Mouse (Mus musculus) heart, postnatal 14 days (tissue): ENCODE measurements around the gene Eef1b2. TPM values are rescaled to one million over a fixed set of nuclear protein-coding genes. Genes with fewer than 3 reads are reported as not detected.
"Not testable (repeated sequence)": the region's sequence is repeated elsewhere in the genome, so short reads cannot be mapped to it uniquely, and the experiment has no call there.

Source experiments
- DNase-seq, 2 experiments: peaks; one replicate each; pipeline ENCODE4 v3.0.0; 2021 to 2022
- intact Hi-C: fragments of 180-260 bp; cut with DNase I; formaldehyde crosslinking; loops from one replicate; pipeline ENCODE4 v1.15.1; 2025
- long read RNA-seq, 2 experiments: library from polyadenylated mRNA; stranded (forward); transcript quantifications; one replicate each; pipeline ENCODE4 v2.0.0; 2021
- total RNA-seq, 2 experiments: library from RNA; stranded (reverse); gene quantifications; 2 replicates each; pipeline ENCODE4 v1.2.3; 2021

Eef1b2 gene
- 100 to 1,000 TPM; 353 to 397 TPM for total RNA-seq
- long read RNA-seq, experiment 1, transcript Eef1b2-204 (6 exons, 1,939 nt) = major isoform, 81 of 85 reads
- long read RNA-seq, experiment 1, partial matches to known transcripts = 1 of 85 reads
- long read RNA-seq, experiment 1, other reads (novel, unspliced or antisense) = 3 of 85 reads
- long read RNA-seq, experiment 2, transcript Eef1b2-204 (6 exons, 1,939 nt) = major isoform, 48 of 49 reads
- long read RNA-seq, experiment 2, partial matches to known transcripts = 0 of 49 reads
- long read RNA-seq, experiment 2, other reads (novel, unspliced or antisense) = 1 of 49 reads

DNA sequence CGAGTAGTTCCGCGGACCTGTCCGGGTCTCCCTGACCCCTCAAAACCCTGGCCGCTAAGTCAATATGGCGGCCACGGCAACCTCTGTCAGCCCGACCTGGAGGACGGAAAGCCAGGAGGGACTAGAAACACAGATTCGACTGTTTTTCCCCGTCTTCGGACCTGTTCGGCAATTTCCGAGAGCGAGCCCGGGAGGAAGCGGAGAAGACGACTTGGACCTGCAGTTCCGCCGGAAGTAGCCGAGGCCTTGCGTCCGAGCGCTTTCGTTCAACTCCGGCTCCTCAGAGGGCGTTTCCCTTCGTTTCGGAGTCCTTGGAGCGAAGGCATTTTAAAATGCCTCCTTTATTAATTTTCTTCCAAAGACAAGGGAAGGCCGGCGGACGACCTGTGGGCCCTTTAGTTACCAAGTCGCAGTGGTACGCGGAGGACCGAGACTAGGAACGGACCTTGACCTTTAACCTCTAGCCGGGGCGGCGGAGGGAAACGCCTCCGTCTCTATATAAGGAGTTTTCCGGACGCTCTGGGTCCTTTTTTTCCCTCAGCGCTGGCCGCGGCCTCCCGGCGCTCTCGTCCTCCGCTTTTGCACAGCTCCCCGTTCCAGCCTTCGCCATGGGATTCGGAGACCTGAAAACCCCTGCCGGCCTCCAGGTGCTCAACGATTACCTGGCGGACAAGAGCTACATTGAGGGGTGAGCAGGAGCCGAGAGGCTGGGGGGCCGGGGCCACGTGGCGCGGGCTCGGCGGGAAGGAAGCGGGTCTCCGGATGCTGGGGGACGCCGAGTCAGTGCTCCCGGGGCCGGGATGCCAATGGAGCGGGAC is at the start of gene Eef1b2, which contains the start of gene Ndufs1:
Gene Eef1b2, plus strand, starts transcription at position 222 of the 818 bp plus-strand sequence.
Gene Ndufs1, minus strand, starts transcription at position 230 of the 818 bp plus-strand sequence.
- intact Hi-C loops = no loop called here
- peak; percentile 94 to 97 for DNase-seq

DNA sequence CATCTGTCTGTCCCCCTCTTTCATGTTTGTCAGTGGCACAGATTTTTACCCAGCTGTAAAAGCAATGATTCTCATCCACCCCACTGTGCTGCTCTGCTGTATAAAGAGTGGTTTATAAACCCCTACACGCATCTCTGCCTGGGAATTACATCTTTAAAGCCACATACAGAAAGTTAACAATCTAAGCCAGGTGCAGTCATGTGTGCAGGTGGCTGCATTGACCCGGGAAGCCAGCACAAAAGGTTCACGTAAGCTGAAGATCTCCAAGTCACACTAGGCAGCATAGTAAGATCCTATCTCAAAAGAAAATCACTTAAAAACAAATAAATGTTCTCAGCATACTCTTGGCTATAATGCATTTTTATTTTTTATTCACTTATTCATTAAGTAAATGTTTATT is 47.4 kb upstream of the Eef1b2 start:
- intact Hi-C loops = no loop called here
- no peak for DNase-seq

DNA sequence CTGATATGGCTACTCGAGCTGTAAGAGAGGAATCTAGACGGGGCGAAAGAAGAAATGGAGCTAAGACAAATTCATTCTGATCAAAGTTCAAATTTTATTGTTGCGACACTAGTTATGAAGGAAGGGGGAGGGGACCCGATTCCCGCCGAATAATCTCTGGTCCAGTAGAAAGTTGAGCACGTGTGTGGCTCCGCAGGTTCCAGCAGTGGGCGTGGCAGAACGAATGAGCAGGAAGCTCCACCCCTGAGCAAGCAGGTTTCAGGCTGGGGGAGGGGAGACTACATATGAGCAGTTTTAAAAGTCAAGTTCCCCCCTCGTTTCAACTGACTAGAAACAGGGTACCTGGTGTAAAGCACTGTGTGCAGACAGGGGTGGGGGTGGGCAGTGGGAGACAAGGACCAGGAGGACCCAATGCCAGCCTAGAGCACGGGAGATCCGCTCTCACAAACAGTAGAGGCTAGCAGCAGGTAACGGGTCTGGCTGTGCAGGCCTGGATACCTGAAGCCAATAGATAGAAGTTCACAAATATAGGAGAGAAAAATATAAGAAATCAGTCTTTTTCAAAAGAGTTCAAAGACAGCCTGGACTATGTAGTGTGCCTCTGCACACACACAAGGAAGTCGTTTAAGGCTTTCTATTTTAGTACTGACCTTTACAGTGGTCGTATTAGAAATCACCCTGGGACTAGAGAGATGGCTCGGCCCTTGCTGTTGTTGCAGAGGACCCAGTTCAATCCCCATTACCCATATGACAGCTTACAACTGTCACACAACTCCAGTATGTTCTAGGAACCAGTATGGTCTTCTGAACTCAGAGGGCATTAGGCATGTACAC is 46.6 kb upstream of the Eef1b2 start:
- DNase-seq = no peak
- intact Hi-C loops = no loop called here

DNA sequence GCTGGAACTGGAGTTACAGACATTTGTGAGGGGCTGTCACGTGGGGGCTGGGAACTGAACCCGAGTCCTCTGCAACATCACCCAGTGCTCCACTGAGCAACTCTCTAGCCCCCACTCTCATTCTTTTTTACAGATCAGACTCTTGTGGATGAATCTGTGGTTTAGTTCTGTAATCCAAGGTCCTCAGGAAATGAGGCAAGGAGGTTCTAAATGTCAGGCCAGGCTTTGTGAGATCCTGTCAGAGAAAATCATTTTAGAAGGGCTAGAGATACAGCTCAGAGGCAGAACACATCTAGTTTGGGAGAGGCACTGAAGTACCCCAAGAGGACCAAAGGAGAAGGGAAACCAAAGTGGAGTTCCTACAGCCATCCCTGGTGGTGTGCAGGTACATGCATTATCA is 45.7 kb upstream of the Eef1b2 start:
- intact Hi-C loops = no loop called here
- no peak for DNase-seq

DNA sequence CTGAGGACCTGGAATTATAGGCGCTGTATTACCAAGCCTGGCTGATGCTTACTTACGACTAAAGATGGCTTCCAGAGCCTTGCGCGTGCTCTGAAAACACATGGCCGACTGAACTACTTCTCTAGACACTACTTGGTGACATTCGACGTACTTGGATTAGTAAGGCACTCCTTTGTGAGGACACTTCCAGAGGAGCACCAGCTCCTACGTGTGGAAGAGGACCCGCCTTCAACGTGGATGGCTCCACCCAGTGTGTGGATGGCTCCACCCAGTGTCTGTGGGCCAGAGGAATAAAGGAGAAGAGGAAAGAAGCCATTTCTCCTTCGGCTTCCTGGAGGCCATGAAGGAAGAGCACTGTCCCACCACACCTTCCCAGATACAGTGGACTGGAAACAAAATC is 44.9 kb upstream of the Eef1b2 start:
- intact Hi-C loops = no loop called here

DNA sequence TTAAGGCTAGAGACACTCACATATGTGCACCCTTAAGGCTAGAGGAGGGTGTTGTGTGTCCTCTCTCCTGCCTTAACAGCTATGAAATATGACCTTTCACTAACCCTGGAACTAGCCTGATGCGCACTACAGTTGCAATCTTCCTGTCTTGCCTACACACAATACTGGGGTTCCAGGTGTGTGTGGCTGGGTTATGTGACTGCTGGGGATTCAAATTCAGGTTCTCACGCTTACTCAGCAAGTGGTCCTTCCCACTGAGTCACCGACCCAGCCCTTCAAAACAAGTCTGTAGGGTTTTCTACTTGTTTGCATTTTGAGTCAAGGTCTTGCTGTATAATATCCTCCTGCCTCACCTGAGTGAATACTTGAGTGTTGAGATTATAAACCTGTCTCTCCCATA is 42.1 kb upstream of the Eef1b2 start:
- intact Hi-C loops = no loop called here
- DNase-seq = no peak

More for the DNA sequence above, 44.9 kb upstream of the Eef1b2 start:
- no peak for DNase-seq

DNA sequence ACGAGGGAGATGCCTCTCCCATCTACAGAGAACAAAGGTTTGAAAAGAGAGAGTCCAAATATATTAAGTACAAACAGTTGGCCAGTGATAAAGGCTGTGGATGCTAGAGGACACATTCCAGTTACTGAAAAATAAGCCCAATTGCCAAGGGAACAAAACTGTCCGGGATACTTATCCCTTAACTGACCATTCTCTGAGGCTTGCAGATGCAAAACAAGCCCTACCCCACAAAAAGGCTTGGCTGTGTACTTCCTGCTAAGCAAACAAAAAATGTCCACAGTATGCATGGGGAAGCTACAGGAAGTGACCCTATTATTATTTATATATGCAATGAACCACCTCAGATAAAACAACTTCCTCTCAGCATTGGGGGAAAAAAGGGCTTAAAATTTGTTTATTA is 38.7 kb upstream of the Eef1b2 start:
- intact Hi-C loops = no loop called here
- no peak for DNase-seq

DNA sequence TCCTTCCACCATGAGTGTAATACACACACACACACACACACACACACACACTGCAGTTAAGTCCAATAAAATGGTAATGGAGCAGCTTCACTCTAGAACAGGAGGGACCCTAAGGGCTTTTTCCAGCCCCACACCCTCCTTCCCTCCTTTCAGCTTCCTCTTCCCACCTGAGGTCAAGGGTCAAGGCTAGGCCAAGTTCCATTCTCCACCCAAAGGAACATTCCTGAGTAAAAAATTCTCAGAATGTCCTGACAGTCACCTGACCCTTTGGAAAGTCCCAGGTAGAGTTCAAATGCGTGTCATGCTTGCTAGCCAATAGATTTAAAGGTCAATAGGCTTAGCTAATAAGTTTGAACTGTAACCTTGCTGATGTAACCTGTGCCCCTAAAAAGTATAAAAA is 38.0 kb upstream of the Eef1b2 start:
- DNase-seq, intact Hi-C loops: not testable (repeated sequence)

DNA sequence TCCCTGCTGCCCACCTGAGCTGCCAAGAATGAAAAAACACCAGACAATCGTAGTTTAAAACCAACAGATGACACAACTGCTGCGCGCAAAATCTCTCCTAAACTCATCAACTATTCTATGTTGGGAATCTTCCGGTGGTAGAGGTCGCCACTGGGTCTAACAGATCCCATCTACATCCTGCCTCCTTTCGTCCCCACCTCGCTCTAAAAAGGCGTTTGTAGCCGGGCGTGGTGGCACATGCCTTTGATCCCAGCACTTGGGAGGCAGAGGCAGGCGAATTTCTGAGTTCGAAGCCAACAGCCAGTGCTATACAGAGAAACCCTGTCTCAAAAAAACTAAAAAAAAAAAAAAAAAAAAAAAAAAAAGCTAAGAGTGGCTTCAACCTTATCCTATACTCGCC is 36.4 kb upstream of the Eef1b2 start:
- DNase-seq = no peak
- intact Hi-C loops = no loop called here

DNA sequence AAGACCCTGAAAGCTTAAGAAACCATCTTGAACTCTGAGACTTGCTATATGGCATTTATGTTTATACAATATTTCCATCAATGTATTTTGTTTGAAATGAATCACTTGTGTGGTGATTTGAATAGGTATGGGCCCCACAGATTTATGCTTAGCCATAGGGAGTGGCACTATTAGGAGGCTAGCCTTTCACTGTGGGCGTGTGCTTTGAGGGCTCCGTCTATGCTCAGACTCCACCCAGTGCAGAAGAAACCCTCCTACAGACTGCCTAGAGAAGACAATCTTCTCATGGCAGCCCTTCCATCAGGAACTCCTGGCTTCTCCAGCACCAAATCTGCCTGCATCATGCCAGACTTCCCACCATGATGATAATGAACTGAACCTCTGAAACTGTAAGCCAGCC is 8.0 kb upstream of the Eef1b2 start:
- no peak for DNase-seq
- intact Hi-C loops = no loop called here

DNA sequence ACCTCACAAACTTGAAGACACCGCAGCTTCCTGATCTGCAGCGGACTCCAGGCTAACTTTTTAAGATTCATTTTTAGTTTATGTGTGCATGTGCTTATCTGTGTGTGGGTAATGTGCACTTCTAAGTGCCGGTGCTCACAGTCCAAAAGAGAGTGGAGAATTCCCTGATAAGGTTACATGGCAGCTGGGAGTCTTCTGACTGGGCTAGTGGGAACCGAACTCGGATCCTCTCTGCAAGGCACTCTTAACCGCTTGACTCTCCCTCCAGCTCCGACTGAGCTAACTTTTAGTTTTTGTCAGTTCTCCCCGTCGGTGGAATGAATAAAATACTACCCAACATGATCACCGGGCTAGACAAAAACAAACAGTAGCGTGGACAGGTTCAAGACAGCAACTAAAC is 772 bp upstream of the Eef1b2 start:
- intact Hi-C loops = no loop called here
- peak; percentile 9 to 24 for DNase-seq

DNA sequence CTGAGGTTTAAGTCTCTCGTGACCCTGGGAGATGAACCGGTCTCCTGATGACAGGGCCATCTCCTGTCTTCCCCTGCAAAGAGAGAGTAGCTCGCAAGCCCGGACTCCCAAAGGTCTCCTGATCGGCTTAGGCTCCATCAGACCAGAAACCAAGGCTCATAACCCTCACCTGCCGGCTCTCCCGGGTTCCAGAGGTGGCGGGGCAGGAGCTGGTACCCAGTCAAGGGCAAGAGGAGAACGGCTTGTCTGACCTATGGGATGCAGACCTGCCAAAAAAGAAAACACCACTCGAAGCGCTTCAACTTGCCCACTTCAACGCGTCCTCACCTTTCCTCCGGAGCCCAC is 394 bp upstream of the Eef1b2 start:
- no peak for DNase-seq
- intact Hi-C loops = no loop called here

DNA sequence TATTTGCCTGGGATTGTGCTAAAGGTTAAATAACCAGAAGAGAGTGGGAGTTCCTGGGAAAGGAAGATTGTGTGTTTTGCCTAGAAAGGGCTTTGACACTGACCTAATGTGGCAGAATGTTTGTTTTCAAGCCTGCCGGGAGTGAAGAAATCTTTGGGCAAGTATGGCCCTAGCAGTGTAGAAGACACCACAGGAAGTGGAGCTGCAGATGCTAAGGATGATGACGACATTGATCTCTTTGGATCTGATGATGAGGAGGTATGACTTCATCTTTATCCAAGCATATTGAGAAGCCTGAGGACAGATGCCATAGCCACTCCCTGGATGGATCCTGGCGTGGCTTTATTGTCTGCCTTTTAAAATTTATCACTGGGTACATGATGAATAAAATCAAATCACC is 1.7 kb downstream of the Eef1b2 start:
- intact Hi-C loops = no loop called here
- no peak for DNase-seq

DNA sequence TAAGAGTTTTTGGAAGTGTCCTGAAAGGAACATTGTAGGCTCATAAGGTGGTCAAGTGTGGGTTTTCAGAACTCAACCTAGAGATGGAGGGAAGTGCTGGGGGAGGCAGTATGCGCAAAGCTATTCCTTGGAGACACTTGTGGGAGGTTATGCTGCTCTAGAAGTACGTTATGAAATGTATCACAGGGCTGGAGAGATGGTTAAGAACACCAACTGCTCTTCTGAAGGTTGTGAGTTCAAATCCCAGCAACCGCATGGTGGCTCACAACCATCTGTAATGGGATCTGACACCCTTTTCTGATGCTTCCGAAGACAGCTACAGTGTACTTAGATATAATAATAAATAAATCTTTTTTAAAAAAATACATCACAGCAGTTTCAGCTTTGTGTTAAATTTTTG is 3.5 kb downstream of the Eef1b2 start:
- intact Hi-C loops = loop anchor here (10.0 kb wide), 1 partner anchor 295 kb away; no protein-coding TSS in a partner anchor
- no peak for DNase-seq

DNA sequence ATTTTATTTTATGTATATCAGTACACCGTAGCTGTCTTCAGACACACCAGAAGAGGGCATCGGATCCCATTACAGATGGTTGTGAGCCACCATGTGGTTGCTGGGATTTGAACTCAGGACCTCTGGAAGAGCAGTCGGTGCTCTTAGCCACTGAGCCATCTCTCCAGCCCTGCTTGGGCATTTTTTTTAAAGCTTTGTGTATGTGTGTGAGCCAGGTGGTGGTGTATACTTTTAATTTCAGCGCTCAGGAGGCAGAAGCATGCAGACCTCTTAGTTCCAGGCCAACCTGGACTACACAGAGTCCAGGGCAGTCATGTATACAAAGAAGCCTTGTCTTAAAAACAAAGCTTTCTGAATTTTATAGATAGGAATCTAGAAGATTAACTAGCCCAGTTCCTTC is 4.0 kb downstream of the Eef1b2 start:
- DNase-seq = not testable (repeated sequence)
- intact Hi-C loops = loop anchor here (10.0 kb wide), 1 partner anchor 294 kb away; no protein-coding TSS in a partner anchor

DNA sequence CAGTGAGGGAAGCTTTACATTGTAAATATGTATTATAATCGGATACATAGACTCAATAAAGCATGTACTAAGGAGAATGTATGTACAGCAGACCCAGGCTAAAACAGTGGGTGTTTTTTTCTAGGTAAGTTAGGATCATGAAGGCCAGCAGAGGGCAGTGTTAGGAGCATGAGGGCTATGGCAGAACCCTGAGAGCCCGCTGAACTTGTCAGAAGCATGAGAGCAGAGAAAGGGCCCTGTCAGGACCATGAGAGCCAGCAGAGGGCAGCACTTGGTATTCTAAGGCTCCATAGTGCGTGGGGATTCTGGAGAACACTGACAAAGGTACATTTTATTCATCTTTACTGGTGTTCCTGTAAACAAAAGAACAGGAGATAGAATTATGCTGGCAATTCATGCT is 4.4 kb downstream of the Eef1b2 start:
- DNase-seq = peak; percentile 91 to 95
- intact Hi-C loops = loop anchor here (10.0 kb wide), 1 partner anchor 294 kb away; no protein-coding TSS in a partner anchor

DNA sequence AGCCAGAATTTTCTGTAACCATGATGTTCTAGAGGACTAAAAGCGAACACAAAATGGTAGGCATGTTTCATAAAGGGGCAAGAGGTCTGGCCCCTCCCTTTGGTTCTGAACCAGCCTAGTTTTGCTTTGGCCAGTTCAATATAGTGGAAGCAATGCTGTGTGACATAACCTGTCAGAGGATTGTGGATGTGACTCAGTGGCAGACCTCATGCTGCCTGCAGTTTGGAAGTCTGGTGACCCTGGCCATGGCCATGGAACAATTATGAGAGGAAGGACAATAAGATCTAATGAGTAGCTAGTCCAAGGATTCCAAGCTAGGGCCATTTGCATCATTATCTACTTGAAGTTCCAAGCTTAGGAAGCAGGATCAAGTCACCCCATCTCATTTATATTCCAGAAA is 4.9 kb downstream of the Eef1b2 start:
- intact Hi-C loops = loop anchor here (10.0 kb wide), 1 partner anchor 293 kb away; no protein-coding TSS in a partner anchor
- DNase-seq = no peak

DNA sequence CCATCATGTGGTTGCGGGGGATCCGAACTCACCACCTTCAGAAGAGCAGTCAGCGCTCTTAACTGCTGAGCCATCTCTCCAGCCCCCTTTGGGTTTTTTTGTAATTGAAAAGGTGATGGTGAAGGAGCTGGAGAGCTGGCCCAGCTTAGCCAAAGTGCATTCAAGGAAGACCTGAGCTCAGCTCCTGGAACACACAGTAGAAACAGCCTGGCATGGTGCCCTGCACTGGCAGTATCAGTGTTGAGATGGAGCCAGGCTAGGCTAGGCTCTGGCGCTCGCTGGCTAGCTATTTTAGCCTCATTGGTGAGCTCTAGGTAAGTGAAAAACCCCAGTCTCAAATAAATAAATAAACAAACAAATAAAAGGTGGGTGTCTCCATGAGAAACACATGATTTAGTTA is 5.6 kb downstream of the Eef1b2 start:
- DNase-seq = peak; percentile 75 to 83
- intact Hi-C loops = loop anchor here (2.0 to 10.0 kb wide), 2 partner anchors 71 to 293 kb away; no protein-coding TSS in a partner anchor

DNA sequence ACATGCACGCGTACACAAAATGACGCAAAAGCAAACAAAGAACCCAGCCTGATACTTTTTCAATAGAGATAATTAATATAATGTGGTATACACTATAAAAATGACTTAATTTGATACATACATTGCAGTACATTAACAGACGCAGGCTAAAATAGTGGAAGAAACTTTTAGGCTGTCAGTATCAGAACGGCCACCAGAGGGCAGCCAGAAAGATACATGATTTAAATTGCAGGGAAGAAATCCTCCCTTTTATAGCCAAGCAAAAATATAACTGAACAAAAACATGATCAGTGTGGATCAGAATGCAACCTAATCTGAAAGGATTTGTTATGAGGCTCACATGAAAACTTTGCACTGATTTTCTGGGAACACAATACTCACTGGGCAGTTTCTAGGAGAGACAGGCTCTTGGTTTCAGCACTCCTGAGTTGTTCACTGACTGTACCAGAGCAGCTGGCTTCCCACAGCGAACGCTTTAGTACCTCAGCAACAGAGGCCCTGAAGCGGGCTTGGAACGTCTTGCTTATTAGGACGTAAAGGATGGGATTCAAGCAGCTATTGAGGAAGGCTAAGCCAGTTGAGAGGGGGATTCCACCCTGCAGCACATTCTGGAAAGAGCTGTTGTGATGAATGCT is 6.1 kb downstream of the Eef1b2 start:
- DNase-seq = peak; percentile 46 to 69
- intact Hi-C loops = loop anchor here (2.0 to 10.0 kb wide), 2 partner anchors 70 to 292 kb away; no protein-coding TSS in a partner anchor

DNA sequence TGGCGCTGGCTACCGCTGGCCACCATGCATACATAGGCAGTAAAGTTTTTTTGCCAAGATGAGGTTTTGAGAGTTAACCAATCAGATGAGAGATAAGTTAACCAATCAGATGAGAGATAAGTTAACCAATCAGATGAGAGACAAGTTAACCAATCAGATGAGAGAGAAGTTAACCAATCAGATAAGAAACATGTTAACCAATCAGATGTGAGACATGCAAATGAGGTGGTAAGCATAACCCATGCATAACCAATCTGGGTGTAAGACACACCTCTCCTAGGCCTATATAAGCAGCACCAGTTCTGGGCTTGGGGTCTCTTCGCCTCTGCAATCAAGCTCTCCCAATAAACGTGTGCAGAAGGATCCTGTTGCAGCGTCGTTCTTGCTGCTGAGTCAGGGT is 8.8 kb downstream of the Eef1b2 start:
- not testable (repeated sequence) for DNase-seq
- intact Hi-C loops = loop anchor here (10.0 kb wide), 1 partner anchor 289 kb away; no protein-coding TSS in a partner anchor
